Mouse (Mus musculus) brain, embryonic 14.5 days (tissue): ENCODE measurements around the gene Prkcq. TPM values are rescaled to one million over a fixed set of nuclear protein-coding genes. Genes with fewer than 3 reads are reported as not detected.

Source experiments
- DNase-seq: peaks from one replicate; pipeline ENCODE4 v3.0.0-alpha.2; 2011; ENCODE audit warnings: low read depth
- CTCF ChIP-seq: fragments of 200-500 bp; IDR thresholded peaks from 2 replicates; pipeline ENCODE4 v1.5.1; 2012; ENCODE audit warnings: inconsistent platforms, mild to moderate bottlenecking, moderate library complexity, borderline replicate concordance; ENCODE audit not compliant: insufficient read depth, insufficient read length; ENCODE audit errors: extremely low read depth
- POLR2A ChIP-seq: fragments of 200-500 bp; IDR thresholded peaks from 2 replicates; pipeline ENCODE4 v1.6.1; 2012; ENCODE audit warnings: mild to moderate bottlenecking, inconsistent platforms, borderline replicate concordance; ENCODE audit not compliant: poor library complexity, insufficient read depth, insufficient read length, severe bottlenecking; ENCODE audit errors: extremely low read depth
- polyA plus RNA-seq: library from polyadenylated mRNA; depleted of rRNA; stranded (reverse); fragments of >200 nt; gene quantifications from 2 replicates; pipeline ENCODE4 v1.2.3, GENCODE M21; 2012

The Prkcq gene
- polyA plus RNA-seq, 1 experiment, result 6.3 TPM

GRCm38 (mm10) chr2:11280247-11280646 is 108.3 kb downstream of the Prkcq start:
- TF ChIP-seq POLR2A (no peak), CTCF (no peak)
- DNase-seq, result no peak

DNA sequence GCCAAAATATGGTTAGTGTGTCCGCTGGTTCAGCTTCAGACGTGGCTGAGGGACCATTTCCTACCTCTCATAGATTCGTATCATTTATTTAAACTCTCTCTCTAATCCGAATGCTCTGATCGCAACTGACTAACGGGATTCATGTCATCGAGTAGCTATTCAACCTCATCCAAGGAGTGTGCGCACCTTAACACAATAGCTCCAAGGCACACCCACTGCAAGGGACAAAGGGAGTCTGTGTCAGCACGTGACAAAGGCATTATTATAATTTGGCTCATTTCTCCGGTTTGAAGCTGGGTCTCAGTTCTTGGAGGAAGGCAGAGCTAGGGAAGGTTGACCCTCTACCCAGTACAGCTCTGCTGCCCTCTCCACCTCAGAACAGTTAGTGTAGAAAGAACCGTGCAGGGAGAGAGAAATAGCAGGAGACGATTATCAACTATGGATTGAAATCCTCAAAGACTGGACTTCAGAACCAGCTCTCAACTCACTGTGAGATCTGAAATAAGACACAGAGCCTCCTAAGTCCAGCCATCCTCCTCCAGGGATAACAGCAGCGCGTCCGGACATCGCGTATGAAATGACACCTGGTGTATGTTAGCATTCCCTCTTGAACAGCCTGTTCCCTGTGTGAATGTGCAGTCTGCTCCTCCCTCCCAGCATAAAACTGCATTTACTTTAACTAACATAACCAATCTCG is 116.1 kb downstream of the Prkcq start:
- peak; percentile 8 for DNase-seq
- TF ChIP-seq POLR2A (no peak), CTCF (no peak)

GRCm38 (mm10) chr2:11288531-11288846 is 116.6 kb downstream of the Prkcq start:
- TF ChIP-seq POLR2A (no peak), CTCF (peak; percentile 99)
- peak; percentile 85 for DNase-seq

- TF ChIP-seq POLR2A, result no peak
- TF ChIP-seq CTCF, result no peak
- DNase-seq, result no peak
Observed at GRCm38 (mm10) chr2:11290931-11291330, 119.0 kb downstream of the Prkcq start.

GRCm38 (mm10) chr2:11291570-11292405 is 119.9 kb downstream of the Prkcq start:
- peak; percentile 76 for DNase-seq
- TF ChIP-seq CTCF (no peak), POLR2A (no peak)

- TF ChIP-seq CTCF (no peak), POLR2A (no peak)
- no peak for DNase-seq
Observed at GRCm38 (mm10) chr2:11293144-11293543, 121.2 kb downstream of the Prkcq start.

GRCm38 (mm10) chr2:11294643-11295191 is 122.8 kb downstream of the Prkcq start:
- TF ChIP-seq POLR2A, result no peak
- no peak for TF ChIP-seq CTCF

DNA sequence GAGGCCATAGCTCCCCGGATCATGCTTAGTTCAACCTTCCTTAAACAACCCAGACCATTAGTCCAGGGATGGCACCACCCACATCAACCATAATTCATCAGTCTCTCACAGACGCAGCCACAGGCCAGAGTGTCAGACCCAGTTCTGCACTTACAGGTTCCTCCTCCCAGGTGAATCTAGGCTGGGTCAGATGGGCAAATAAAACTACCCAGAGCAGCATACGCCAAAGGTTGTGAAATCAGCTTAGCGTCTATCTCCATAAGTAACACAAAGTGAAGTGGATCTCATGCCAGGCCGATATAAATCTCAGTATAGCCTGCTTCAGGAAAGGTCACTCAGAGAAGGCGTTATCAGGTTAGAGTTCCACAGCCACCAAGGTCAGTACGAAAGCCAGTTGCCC is 126.9 kb downstream of the Prkcq start:
- no peak for TF ChIP-seq POLR2A
- TF ChIP-seq CTCF, result no peak
- no peak for DNase-seq

More at GRCm38 (mm10) chr2:11294643-11295191, 122.8 kb downstream of the Prkcq start:
- DNase-seq, result no peak

DNA sequence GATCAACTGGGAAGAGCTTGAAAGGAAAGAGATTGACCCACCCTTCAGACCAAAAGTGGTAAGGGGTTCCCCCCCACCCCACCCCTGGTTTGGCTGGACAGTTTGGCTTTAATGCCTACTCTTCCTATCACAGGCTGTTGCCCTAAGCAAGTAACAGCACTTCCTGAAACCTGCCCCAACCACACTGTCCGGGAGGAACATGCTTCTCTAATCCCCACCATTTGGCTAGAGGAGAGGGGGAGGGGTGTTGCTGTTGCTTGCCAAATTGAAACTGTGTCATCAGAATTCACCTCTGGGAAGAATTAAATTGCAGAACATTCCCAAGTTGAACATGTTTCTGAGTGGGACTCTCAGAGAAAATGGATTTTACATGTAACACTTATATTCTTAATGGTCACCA is 127.5 kb downstream of the Prkcq start:
- no peak for DNase-seq
- no peak for TF ChIP-seq POLR2A
- TF ChIP-seq CTCF, result no peak

DNA sequence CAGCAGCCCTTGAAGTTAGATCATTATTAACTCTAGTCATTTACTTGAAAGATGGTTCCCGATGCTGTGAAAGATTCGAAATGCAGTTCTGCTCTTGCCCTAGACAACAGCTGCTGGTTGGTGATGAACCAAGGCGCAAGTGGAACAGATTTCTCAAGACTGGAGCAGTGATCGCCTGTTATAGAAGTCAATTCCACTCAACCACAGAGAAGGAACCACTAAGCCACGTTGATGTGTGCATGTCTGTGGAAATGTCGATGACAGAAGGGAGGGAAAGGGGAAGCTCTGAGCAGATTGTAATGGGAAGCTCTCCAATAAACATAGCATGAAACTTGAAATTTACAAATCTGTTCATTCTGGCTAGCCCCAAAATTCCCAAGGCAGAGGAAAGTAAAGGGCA is 128.5 kb downstream of the Prkcq start:
- no peak for TF ChIP-seq POLR2A
- TF ChIP-seq CTCF, result no peak
- DNase-seq, result no peak

GRCm38 (mm10) chr2:11320241-11320640 is 148.3 kb downstream of the Prkcq start:
- TF ChIP-seq CTCF, result peak; percentile 80
- no peak for TF ChIP-seq POLR2A
- DNase-seq, result peak; percentile 83
